8 mouse cellular contexts compared by ENCODE assay signal in the genomic region with DNA sequence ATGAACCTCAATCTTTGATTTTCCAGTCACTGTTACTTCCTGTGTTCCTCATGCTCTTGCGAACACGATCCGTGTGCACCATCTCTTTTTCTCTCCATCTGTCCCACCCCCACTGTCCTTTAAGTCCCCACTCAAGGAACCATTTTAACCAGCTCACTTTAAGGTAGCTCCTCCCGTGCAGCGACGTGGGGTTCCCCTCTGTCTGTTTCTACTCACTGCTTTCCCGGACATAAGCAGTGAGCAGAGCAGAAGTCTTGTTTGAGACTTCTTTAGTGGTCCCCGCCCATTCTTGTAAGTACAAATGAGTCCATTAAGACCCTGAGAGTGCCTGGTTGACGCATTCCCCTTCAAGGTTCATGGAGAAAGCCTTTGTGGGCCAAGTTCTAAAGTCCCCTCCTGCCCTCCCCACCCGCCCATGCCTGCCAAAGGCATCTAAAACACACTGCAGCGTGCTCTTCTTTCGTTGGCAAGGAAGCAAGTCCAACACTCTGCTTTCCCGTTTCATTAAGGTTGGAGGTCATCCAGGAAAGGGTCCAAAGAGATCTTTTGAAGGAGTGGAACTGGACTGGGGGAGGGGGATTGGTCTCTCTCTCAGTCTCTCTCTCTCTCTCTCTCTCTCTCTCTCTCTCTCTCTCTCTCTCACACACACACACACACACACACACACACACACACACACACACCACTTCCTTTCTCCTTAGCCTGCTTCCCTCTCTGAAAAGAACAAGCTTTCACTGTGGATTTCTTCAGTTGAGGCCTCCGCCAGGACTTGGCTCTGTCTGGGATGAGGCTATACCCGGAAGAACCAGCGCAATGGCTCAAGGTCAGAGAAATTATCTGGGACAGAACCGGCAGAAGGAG. TPM values are rescaled to one million over a fixed set of nuclear protein-coding genes. Genes with fewer than 3 reads are reported as not detected.
DNase-seq lines count a peak whose midpoint lies in the region; ATAC-seq lines count a peak whose summit lies in the region.

No protein-coding gene starts in this region.

- peak; percentile 51; the same call in 1 of the 2 replicates for ATAC-seq in embryonic facial prominence, embryonic 14.5 days (ENCODE audit: low read depth)
- peak; percentile 65; the same call in 1 of the 2 replicates for ATAC-seq in hindbrain, embryonic 14.5 days (ENCODE audit: low FRiP score)
- ATAC-seq in erythroid progenitor cell, adult 5-6 weeks (replicated peaks; ENCODE audit: low FRiP score, poor library complexity, severe bottlenecking), result no peak

- peaks cover 18% of the 10 kb centered on the region for H3K4me1 ChIP-seq in embryonic facial prominence, embryonic 14.5 days (ENCODE audit: control insufficient read depth, insufficient read depth, low read length)
- 0 out of 2 replicates have a peak, but pooled peaks cover 4% of the 10 kb centered on the region for H3K4me1 ChIP-seq in hindbrain, embryonic 14.5 days (replicated peaks; ENCODE audit: control insufficient read depth, insufficient read depth, low read length)

- 57% methylated on average over 17 of the region's 17 CpGs for WGBS in embryonic facial prominence, embryonic 14.5 days
- WGBS in hindbrain, embryonic 14.5 days, result 73% methylated on average over 17 of the region's 17 CpGs

- DNase-seq in layer of hippocampus, adult 9-11 months, result peak; percentile 34
- DNase-seq in layer of hippocampus, adult 11-12 months (ENCODE audit: low spot score), result no peak
- peak; percentile 77 for DNase-seq in embryonic facial prominence, embryonic 14.5 days (ENCODE audit: low spot score)
- no peak for DNase-seq in hindbrain, embryonic 14.5 days (ENCODE audit: low spot score)
- DNase-seq in lung, postnatal 36 days, result peak; percentile 53
- DNase-seq in urinary bladder, postnatal 14 days (ENCODE audit: low spot score), result no peak
- no peak for DNase-seq in embryo, embryonic 11 days

- no peak overlapping the region for H3K9ac ChIP-seq in embryonic facial prominence, embryonic 14.5 days (ENCODE audit: low read depth, low read length)
- H3K9ac ChIP-seq in hindbrain, embryonic 14.5 days, result no peak overlapping the region

- no peak overlapping the region for H3K4me3 ChIP-seq in embryonic facial prominence, embryonic 14.5 days (ENCODE audit: low read depth, low read length)
- no peak overlapping the region for H3K4me3 ChIP-seq in hindbrain, embryonic 14.5 days (replicated peaks; ENCODE audit: low read length)

- no peaks in the 10 kb centered on the region for H3K36me3 ChIP-seq in embryonic facial prominence, embryonic 14.5 days (ENCODE audit: control insufficient read depth, insufficient read depth, low read length)
- H3K36me3 ChIP-seq in hindbrain, embryonic 14.5 days (replicated peaks; ENCODE audit: control insufficient read depth, insufficient read depth), result no peaks in the 10 kb centered on the region

- H3K4me2 ChIP-seq in embryonic facial prominence, embryonic 14.5 days (ENCODE audit: low read depth, low read length), result 0 out of 2 replicates have a peak overlapping the region, but pooled peaks have one; percentile 7
- no peak overlapping the region for H3K4me2 ChIP-seq in hindbrain, embryonic 14.5 days (replicated peaks)

- no peaks in the 10 kb centered on the region for H3K27me3 ChIP-seq in embryonic facial prominence, embryonic 14.5 days (replicated peaks; ENCODE audit: control insufficient read depth, insufficient read depth, low read length)
- no peaks in the 10 kb centered on the region for H3K27me3 ChIP-seq in hindbrain, embryonic 14.5 days (ENCODE audit: control insufficient read depth, insufficient read depth, low read length)

- peak overlapping the region; percentile 70 for H3K27ac ChIP-seq in embryonic facial prominence, embryonic 14.5 days (replicated peaks; ENCODE audit: low read depth, low read length)
- peak overlapping the region; percentile 49; the same call in 1 of the 2 replicates for H3K27ac ChIP-seq in hindbrain, embryonic 14.5 days

- H3K9me3 ChIP-seq in embryonic facial prominence, embryonic 14.5 days (ENCODE audit: control insufficient read depth, low read length), result peaks cover 10% of the 10 kb centered on the region
- H3K9me3 ChIP-seq in hindbrain, embryonic 14.5 days (ENCODE audit: control insufficient read depth, low read length), result peaks cover 13% of the 10 kb centered on the region; the same call in 1 of the 2 replicates

RNA-seq across cellular contexts. Expression of a gene that starts 30.9 kb away (rescaled TPM):
- polyA plus RNA-seq in embryonic facial prominence, embryonic 14.5 days (2014; fragmentation: Nextera tagmentation; extraction: Ambion mirVana), result 20.9 and 23.7 TPM in 2 replicates
- 29.8 and 32.5 TPM in 2 replicates for polyA plus RNA-seq in hindbrain, embryonic 14.5 days (2014; fragmentation: Nextera tagmentation; extraction: Ambion mirVana)
- total RNA-seq in erythroid progenitor cell, adult 5-6 weeks (2015; ENCODE audit: low replicate concordance), result not detected in 2 replicates
- total RNA-seq in erythroid progenitor cell, adult 5-6 weeks (2017; ENCODE audit: low replicate concordance), result not detected in 2 replicates

Comparison
In these comparisons a context has a peak if more than half of its experiments do, and no peak if none do; other contexts are left out.
1. DNase-seq: peak in layer of hippocampus, adult 9-11 months (single experiment), embryonic facial prominence, embryonic 14.5 days (single experiment) and lung, postnatal 36 days (single experiment); none in layer of hippocampus, adult 11-12 months (single experiment), hindbrain, embryonic 14.5 days (single experiment), urinary bladder, postnatal 14 days (single experiment) and embryo, embryonic 11 days (single experiment).